9 mouse cellular contexts compared by ENCODE assay signal in genomic region chr11:96332618-96333032, GRCm38 (mm10). TPM values are rescaled to one million over a fixed set of nuclear protein-coding genes. Genes with fewer than 3 reads are reported as not detected.
DNase-seq lines count a peak whose midpoint lies in the region; ATAC-seq and TF ChIP-seq lines count a peak whose summit lies in the region.
"Had no signal": no experiment of that assay in that cellular context is flagged by ENCODE, and none has a peak within 500 bp of the region (broad histone marks: within the 10 kb centered on the region; RNA-seq: fewer than 3 reads in every experiment).

No protein-coding gene starts in this region.

- no peak for DNase-seq in lung, adult 2 months
- no peak for DNase-seq in lung, postnatal 25 days (ENCODE audit: low spot score)
- peak; percentile 74 for DNase-seq in intestine, embryonic 14.5 days (ENCODE audit: low spot score)
- DNase-seq in ovary, postnatal 10 days (ENCODE audit: low spot score), result no peak
- DNase-seq in forebrain, embryonic 14.5 days (ENCODE audit: low spot score), result no peak
- DNase-seq: cerebellum, adult 9-10 months had no signal

- TF ChIP-seq CTCF in lung, adult 2 months (IDR thresholded peaks at IDR 0.05; ENCODE audit: insufficient read depth, low read length), result no peak

- H3K9ac ChIP-seq in embryonic facial prominence, embryonic 15.5 days, result no peak overlapping the region
- H3K9ac ChIP-seq in intestine, embryonic 14.5 days (ENCODE audit: low read length), result peak overlapping the region; percentile 83
- peak overlapping the region; percentile 78 for H3K9ac ChIP-seq in neural tube, embryonic 15.5 days (replicated peaks)
- H3K9ac ChIP-seq in forebrain, embryonic 14.5 days (ENCODE audit: low read length), result no peak overlapping the region

- no peaks in the 10 kb centered on the region; the same call in 1 of the 2 replicates for H3K4me1 ChIP-seq in lung, adult 2 months (ENCODE audit: control insufficient read depth, insufficient read depth, low read length)
- H3K4me1 ChIP-seq in embryonic facial prominence, embryonic 15.5 days, result peaks cover 6% of the 10 kb centered on the region
- peaks cover 79% of the 10 kb centered on the region for H3K4me1 ChIP-seq in intestine, embryonic 14.5 days (replicated peaks; ENCODE audit: control insufficient read depth, insufficient read depth, low read length)
- H3K4me1 ChIP-seq in neural tube, embryonic 15.5 days, result peaks cover 95% of the 10 kb centered on the region
- no peaks in the 10 kb centered on the region for H3K4me1 ChIP-seq in forebrain, embryonic 14.5 days (ENCODE audit: control insufficient read depth, insufficient read depth, low read length)

- no peaks in the 10 kb centered on the region for H3K9me3 ChIP-seq in embryonic facial prominence, embryonic 15.5 days (replicated peaks)
- H3K9me3 ChIP-seq in intestine, embryonic 14.5 days (ENCODE audit: control insufficient read depth, low read length), result no peaks in the 10 kb centered on the region
- H3K9me3 ChIP-seq in neural tube, embryonic 15.5 days (replicated peaks), result no peaks in the 10 kb centered on the region
- H3K9me3 ChIP-seq in forebrain, embryonic 14.5 days (replicated peaks; ENCODE audit: control insufficient read depth, low read length), result no peaks in the 10 kb centered on the region

- ATAC-seq in embryonic facial prominence, embryonic 15.5 days (ENCODE audit: insufficient number of reproducible peaks, low FRiP score, low TSS enrichment, low read depth), result no peak
- no peak for ATAC-seq in intestine, embryonic 14.5 days (replicated peaks; ENCODE audit: low FRiP score, low TSS enrichment, low read depth)
- no peak for ATAC-seq in neural tube, embryonic 15.5 days (ENCODE audit: low FRiP score)
- no peak for ATAC-seq in forebrain, embryonic 14.5 days

- peaks cover 99% of the 10 kb centered on the region for H3K27me3 ChIP-seq in embryonic facial prominence, embryonic 15.5 days
- H3K27me3 ChIP-seq in intestine, embryonic 14.5 days (replicated peaks; ENCODE audit: control insufficient read depth, insufficient read depth, low read length), result no peaks in the 10 kb centered on the region
- H3K27me3 ChIP-seq in neural tube, embryonic 15.5 days (replicated peaks), result no peaks in the 10 kb centered on the region
- peaks cover 100% of the 10 kb centered on the region for H3K27me3 ChIP-seq in forebrain, embryonic 14.5 days (replicated peaks; ENCODE audit: control insufficient read depth, insufficient read depth, low read length)

- peak overlapping the region; percentile 43 for H3K4me2 ChIP-seq in embryonic facial prominence, embryonic 15.5 days (replicated peaks)
- H3K4me2 ChIP-seq in intestine, embryonic 14.5 days (ENCODE audit: low read length), result peak overlapping the region; percentile 89
- H3K4me2 ChIP-seq in neural tube, embryonic 15.5 days, result peak overlapping the region; percentile 87
- no peak overlapping the region for H3K4me2 ChIP-seq in forebrain, embryonic 14.5 days (ENCODE audit: low read length)

- H3K27ac ChIP-seq in embryonic facial prominence, embryonic 15.5 days (replicated peaks), result no peak overlapping the region
- peak overlapping the region; percentile 99 for H3K27ac ChIP-seq in intestine, embryonic 14.5 days (ENCODE audit: low read depth)
- H3K27ac ChIP-seq in neural tube, embryonic 15.5 days (replicated peaks), result peak overlapping the region; percentile 99
- H3K27ac ChIP-seq in forebrain, embryonic 14.5 days (ENCODE audit: low read depth, low read length), result no peak overlapping the region
- H3K27ac ChIP-seq: left cerebral cortex, adult 2 months had no signal

- H3K36me3 ChIP-seq in embryonic facial prominence, embryonic 15.5 days, result no peaks in the 10 kb centered on the region
- peaks cover 10% of the 10 kb centered on the region; the same call in 1 of the 2 replicates for H3K36me3 ChIP-seq in intestine, embryonic 14.5 days (ENCODE audit: control insufficient read depth, insufficient read depth, low read length)
- no peaks in the 10 kb centered on the region for H3K36me3 ChIP-seq in neural tube, embryonic 15.5 days
- no peaks in the 10 kb centered on the region for H3K36me3 ChIP-seq in forebrain, embryonic 14.5 days (ENCODE audit: control insufficient read depth, insufficient read depth, low read length)

- TF ChIP-seq POLR2A in lung, adult 2 months (IDR thresholded peaks at IDR 0.05; ENCODE audit: borderline replicate concordance, extremely low read depth, low read depth, low read length), result no peak

- 33% methylated on average over 35 of the region's 35 CpGs for WGBS in lung, adult 2 months
- WGBS in embryonic facial prominence, embryonic 15.5 days, result 1% methylated on average over 35 of the region's 35 CpGs
- WGBS in intestine, embryonic 14.5 days, result 3% methylated on average over 35 of the region's 35 CpGs
- WGBS in neural tube, embryonic 15.5 days, result 2% methylated on average over 35 of the region's 35 CpGs
- WGBS in forebrain, embryonic 14.5 days, result under 1% methylated on average over 28 of the region's 35 CpGs

- peak overlapping the region; percentile 49 for H3K4me3 ChIP-seq in lung, adult 2 months (replicated peaks; ENCODE audit: extremely low read depth, low read depth, low read length)
- peak overlapping the region; percentile 12 for H3K4me3 ChIP-seq in embryonic facial prominence, embryonic 15.5 days (replicated peaks)
- peak overlapping the region; percentile 43 for H3K4me3 ChIP-seq in intestine, embryonic 14.5 days (ENCODE audit: low read depth, low read length)
- H3K4me3 ChIP-seq in neural tube, embryonic 15.5 days (replicated peaks), result peak overlapping the region; percentile 60
- H3K4me3 ChIP-seq in forebrain, embryonic 14.5 days (ENCODE audit: low read depth, low read length), result no peak overlapping the region
- H3K4me3 ChIP-seq: left cerebral cortex, adult 2 months had no signal

RNA-seq across cellular contexts. Expression of gene Hoxb3, which starts 9.5 kb away (rescaled TPM):
- 11.0 and 13.2 TPM in 2 replicates for polyA plus RNA-seq in lung, adult 2 months (2012; rRNA removed)
- 0.07 TPM in 1 of 2 replicates, not detected in the other for polyA plus RNA-seq in embryonic facial prominence, embryonic 15.5 days (2015; fragmentation: Nextera tagmentation; extraction: Ambion mirVana)
- 3.7 and 4.9 TPM in 2 replicates for polyA plus RNA-seq in intestine, embryonic 14.5 days (2014; fragmentation: Nextera tagmentation; extraction: Ambion mirVana)
- 8.0 and 12.6 TPM in 2 replicates for polyA plus RNA-seq in neural tube, embryonic 15.5 days (2015; fragmentation: Nextera tagmentation; extraction: Ambion mirVana)
- not detected in 2 replicates for polyA plus RNA-seq in forebrain, embryonic 14.5 days (2014; fragmentation: Nextera tagmentation; extraction: Ambion mirVana)

RNA-seq across cellular contexts. Expression of gene Hoxb4, which starts 14.6 kb away (rescaled TPM):
- 9.9 and 12.5 TPM in 2 replicates for polyA plus RNA-seq in lung, adult 2 months (2012; rRNA removed)
- polyA plus RNA-seq in embryonic facial prominence, embryonic 15.5 days (2015; fragmentation: Nextera tagmentation; extraction: Ambion mirVana), result 0.11 TPM in 1 of 2 replicates, not detected in the other
- 3.5 and 3.8 TPM in 2 replicates for polyA plus RNA-seq in intestine, embryonic 14.5 days (2014; fragmentation: Nextera tagmentation; extraction: Ambion mirVana)
- 3.7 and 5.0 TPM in 2 replicates for polyA plus RNA-seq in neural tube, embryonic 15.5 days (2015; fragmentation: Nextera tagmentation; extraction: Ambion mirVana)
- not detected in 2 replicates for polyA plus RNA-seq in forebrain, embryonic 14.5 days (2014; fragmentation: Nextera tagmentation; extraction: Ambion mirVana)

RNA-seq across cellular contexts. Expression of gene Hoxb2, which starts 17.7 kb away (rescaled TPM):
- 19.7 and 24.7 TPM in 2 replicates for polyA plus RNA-seq in lung, adult 2 months (2012; rRNA removed)
- polyA plus RNA-seq in embryonic facial prominence, embryonic 15.5 days (2015; fragmentation: Nextera tagmentation; extraction: Ambion mirVana), result 1.1 and 1.4 TPM in 2 replicates
- polyA plus RNA-seq in intestine, embryonic 14.5 days (2014; fragmentation: Nextera tagmentation; extraction: Ambion mirVana), result 22.9 and 27.9 TPM in 2 replicates
- polyA plus RNA-seq in neural tube, embryonic 15.5 days (2015; fragmentation: Nextera tagmentation; extraction: Ambion mirVana), result 33.7 and 42.3 TPM in 2 replicates
- polyA plus RNA-seq in forebrain, embryonic 14.5 days (2014; fragmentation: Nextera tagmentation; extraction: Ambion mirVana), result not detected in 2 replicates

RNA-seq across cellular contexts. Expression of gene Hoxb5, which starts 29.5 kb away (rescaled TPM):
- 12.1 and 15.6 TPM in 2 replicates for polyA plus RNA-seq in lung, adult 2 months (2012; rRNA removed)
- not detected in 2 replicates for polyA plus RNA-seq in embryonic facial prominence, embryonic 15.5 days (2015; fragmentation: Nextera tagmentation; extraction: Ambion mirVana)
- polyA plus RNA-seq in intestine, embryonic 14.5 days (2014; fragmentation: Nextera tagmentation; extraction: Ambion mirVana), result 49.6 and 51.6 TPM in 2 replicates
- 39.5 and 106 TPM in 2 replicates for polyA plus RNA-seq in neural tube, embryonic 15.5 days (2015; fragmentation: Nextera tagmentation; extraction: Ambion mirVana)
- polyA plus RNA-seq in forebrain, embryonic 14.5 days (2014; fragmentation: Nextera tagmentation; extraction: Ambion mirVana), result 0.15 TPM in 1 of 2 replicates, not detected in the other

RNA-seq across cellular contexts. Expression of gene Hoxb1, which starts 32.9 kb away (rescaled TPM):
- not detected in 2 replicates for polyA plus RNA-seq in lung, adult 2 months (2012; rRNA removed)
- polyA plus RNA-seq in embryonic facial prominence, embryonic 15.5 days (2015; fragmentation: Nextera tagmentation; extraction: Ambion mirVana), result not detected in 2 replicates
- 0.36 and 0.42 TPM in 2 replicates for polyA plus RNA-seq in intestine, embryonic 14.5 days (2014; fragmentation: Nextera tagmentation; extraction: Ambion mirVana)
- 0.38 and 0.65 TPM in 2 replicates for polyA plus RNA-seq in neural tube, embryonic 15.5 days (2015; fragmentation: Nextera tagmentation; extraction: Ambion mirVana)
- not detected in 2 replicates for polyA plus RNA-seq in forebrain, embryonic 14.5 days (2014; fragmentation: Nextera tagmentation; extraction: Ambion mirVana)

Comparison
In these comparisons a context has a peak if more than half of its experiments do, and no peak if none do; other contexts are left out.
1. H3K27ac ChIP-seq: peak in intestine, embryonic 14.5 days (single experiment) and neural tube, embryonic 15.5 days (single experiment); none in embryonic facial prominence, embryonic 15.5 days (single experiment) and forebrain, embryonic 14.5 days (single experiment).
2. H3K9ac ChIP-seq: peak in intestine, embryonic 14.5 days (single experiment) and neural tube, embryonic 15.5 days (single experiment); none in embryonic facial prominence, embryonic 15.5 days (single experiment) and forebrain, embryonic 14.5 days (single experiment).